Mouse (Mus musculus) spleen, embryonic (tissue): Measurements from ENCODE around the gene Gpr27.

ENCODE experiments used
- CTCF ChIA-PET: fragments of 350-600 bp; sonication (Branson Sonifier 250); formaldehyde crosslinking; loops from one replicate; lab custom pipeline; 2022; lab: Charles Lee

Gpr27 gene

DNA sequence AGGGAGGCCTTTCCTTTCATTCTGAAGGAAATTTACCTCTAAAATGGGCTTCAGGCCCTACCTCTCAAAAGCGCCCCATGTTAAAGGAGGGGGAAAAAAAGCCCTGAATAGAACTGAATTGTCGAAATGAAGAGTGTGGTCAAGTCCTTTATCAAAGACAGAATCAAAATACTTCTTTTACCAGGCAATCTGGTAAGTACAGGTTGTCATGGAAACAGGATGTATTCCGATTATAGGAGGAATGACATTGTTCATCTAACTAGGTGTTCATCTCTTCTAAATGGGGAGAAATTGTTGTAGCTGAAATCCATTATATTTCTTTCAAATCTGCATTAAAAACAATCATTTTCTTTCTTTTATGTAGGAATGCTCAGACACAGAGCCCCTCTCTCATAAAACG lies 18.0 kb upstream of the Gpr27 start:
- CTCF ChIA-PET, result no interaction called here

DNA sequence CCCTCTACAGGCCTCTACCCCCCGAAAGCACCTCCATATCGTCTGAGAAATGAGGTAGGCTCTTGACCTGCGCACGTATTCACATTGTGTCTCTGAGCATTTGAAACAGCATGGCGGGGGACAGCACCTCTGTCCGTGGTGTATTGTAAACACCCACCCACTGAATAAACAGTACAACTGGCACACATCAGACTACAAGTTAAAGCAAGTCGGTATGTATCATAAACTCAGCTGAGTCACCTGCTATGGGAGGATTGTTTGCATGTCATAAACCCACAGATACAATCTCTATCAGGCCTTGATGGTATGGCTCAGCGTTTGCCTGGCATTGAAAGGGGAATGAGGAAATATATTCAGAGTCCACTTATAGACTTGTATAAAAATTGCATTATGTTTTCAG lies 15.2 kb upstream of the Gpr27 start:
- CTCF ChIA-PET, result no interaction called here

DNA sequence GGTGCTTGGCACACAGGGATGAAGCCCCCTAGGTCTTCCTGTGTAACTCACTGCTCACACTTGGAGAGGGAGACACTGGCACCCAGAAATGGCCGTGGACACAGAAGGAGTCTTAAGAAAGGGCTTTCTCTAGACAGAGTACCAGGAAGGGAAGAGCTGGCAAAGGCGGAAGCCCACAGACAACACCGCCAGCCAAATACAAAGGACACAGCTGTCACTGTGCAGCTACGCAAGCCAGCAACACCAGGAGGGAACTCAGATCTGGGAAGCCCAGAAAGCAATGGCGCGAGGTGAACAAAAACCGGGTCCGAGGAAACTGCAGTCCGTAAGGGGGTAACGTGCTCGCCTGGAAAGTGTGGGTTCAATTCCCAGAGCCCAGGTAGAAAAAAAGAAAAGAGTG lies 14.4 kb upstream of the Gpr27 start:
- CTCF ChIA-PET, result no interaction called here

DNA sequence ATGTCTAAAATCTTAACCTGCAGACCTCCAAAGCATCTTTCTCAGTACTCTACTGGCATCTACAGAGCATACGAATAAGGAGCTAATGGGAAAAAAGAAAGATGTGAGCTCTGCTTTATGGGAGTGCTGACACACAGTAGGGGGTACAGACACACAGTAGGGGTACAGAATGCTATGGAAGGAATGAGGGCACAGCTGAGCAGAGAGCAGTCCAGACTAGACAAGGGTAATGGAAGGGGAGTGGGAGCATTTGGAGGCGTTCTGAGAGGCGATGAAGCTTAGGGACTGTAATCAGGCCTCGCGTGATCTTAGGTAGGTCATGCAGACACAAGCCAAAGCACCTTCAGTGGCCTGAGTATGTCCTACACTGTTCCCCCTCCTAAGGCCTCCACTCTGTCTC lies 8.5 kb upstream of the Gpr27 start:
- CTCF ChIA-PET, result interaction anchor here (0.5 to 1.3 kb wide), 3 partner anchors 16 to 648 kb away, joined by 4 to 5 read pairs (median 4); no protein-coding TSS in a partner anchor

DNA sequence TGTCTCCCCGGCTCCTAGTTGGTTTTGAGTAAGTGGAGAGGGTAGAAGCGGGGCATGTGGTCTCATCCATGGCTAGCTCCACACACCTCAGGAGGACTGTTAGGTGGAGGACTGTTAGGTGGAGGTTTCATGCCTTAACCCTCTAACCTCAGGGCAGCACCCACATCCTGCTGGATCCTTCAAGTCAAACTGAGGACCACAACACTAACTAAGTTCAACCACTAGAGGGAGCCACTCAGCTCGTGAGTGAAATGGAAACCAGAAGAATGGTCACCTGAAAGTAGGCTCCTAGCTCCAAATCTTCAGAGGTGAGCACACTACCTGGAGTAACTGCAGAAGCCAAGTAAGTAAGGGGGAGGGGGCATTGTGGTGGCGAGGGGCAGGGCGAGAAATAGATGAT lies 7.6 kb upstream of the Gpr27 start:
- CTCF ChIA-PET, result interaction anchor here (0.5 to 1.3 kb wide), 2 partner anchors 17 to 1019 kb away, joined by 4 to 6 read pairs; no protein-coding TSS in a partner anchor

DNA sequence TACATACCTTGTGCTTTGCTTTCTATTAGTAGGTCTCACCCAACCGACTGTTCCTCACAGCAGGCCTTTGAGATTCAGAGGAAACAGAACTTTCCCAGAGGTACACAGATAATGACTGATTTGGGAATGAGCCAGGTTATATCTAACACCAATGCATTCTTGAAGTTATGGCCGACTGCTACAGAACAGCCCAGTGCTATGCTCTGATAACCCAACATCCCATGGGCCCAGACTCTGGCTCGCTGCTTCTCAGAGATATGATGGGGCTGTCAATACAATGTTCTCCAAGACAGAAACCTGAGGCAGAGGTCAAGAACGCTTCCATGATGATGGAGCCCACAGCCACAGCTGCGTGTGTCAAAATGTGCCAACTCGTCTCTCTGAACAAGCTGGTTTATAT lies 4.0 kb upstream of the Gpr27 start:
- CTCF ChIA-PET, result no interaction called here

DNA sequence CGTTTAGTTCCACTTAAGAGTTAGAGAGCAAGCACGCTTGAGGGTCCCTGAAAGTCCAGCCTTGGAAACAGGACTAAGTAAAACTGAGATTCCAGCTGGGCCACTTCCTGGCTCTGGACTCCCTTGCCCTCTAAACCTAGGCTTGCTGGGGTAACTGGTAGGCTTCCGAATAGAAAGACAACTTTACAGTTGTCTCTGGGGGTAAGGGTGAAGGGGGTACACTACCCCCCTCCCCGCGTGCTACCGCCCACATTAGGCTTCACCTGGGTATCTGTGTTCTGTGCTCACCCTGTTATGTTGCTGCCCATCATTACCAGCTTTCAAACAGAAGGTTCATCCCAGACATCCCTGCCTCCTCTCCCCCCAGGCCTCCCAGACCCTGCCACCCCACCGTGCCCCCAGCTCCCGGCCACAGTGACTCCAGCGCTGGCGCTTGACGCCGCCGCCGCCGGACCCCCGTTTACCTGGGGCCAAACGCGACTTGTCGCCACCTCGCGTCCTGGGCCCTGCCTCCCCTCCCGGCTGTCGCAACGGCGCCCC lies 743 bp upstream of the Gpr27 start:
- CTCF ChIA-PET, result no interaction called here

DNA sequence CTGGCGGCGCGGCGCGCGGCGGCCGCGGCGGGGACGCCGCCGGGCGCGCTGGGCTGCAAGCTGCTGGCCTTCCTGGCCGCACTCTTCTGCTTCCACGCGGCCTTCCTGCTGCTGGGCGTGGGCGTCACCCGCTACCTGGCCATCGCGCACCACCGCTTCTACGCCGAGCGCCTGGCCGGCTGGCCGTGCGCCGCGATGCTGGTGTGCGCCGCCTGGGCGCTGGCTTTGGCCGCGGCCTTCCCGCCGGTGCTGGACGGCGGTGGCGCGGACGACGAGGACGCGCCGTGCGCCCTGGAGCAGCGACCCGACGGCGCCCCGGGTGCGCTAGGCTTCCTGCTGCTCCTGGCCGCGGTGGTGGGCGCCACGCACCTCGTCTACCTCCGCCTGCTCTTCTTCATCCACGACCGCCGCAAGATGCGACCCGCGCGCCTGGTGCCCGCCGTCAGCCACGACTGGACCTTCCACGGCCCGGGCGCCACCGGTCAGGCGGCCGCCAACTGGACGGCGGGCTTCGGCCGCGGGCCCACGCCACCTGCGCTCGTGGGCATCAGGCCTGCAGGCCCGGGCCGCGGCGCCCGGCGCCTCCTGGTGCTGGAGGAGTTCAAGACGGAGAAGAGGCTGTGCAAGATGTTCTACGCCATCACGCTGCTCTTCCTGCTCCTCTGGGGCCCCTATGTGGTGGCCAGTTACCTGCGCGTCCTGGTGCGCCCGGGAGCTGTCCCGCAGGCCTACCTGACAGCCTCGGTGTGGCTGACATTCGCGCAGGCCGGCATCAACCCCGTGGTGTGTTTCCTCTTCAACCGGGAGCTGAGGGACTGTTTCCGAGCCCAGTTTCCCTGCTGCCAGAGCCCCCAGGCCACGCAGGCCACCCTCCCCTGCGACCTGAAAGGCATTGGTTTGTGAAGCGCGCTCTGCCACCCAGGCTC lies 700 bp downstream of the Gpr27 start:
- CTCF ChIA-PET, result no interaction called here

DNA sequence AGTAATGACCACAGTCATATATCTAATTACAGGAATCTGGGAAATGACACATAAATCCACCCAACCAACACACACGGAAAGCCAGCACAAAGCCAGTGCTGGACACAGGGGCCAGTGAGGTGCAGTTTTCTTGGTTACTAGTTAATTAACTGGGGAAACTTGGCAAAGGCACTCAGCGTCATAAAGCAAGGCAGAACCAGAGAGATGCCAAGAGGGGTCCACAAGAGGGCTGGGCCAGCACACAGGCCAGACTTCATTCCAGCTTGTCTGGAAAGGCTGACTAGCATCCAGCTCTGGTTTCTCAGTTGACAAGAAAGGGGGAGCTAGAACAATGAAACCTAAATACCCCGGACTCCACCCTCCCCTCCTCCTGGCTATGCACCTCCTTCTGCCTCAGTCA lies 8.0 kb downstream of the Gpr27 start:
- CTCF ChIA-PET, result no interaction called here

DNA sequence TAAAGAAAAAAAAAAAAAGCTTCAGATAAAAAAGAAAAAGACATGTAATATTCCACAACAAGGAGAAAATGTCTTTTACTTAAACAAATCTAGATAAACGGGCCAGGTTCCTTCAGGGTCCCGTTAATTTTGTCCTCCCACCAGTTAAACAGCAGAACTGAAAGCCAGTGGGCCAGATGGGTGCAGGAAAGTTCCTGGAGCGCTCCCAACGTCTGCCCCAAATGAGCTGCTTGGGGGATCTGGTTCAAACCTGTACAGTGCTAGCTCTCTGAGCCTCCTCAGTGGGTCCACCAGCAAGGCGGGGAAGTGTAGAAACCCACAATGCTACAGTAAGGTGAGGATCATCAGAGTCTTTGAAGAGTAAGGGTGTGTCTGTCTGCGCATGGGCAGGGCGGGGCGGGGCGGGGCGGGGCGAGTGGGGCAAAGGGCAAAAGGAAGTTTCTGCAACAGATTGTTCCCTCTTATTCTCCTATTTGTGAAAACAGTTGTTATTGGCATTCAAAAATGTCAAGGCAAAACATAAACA lies 19.2 kb downstream of the Gpr27 start:
- CTCF ChIA-PET, result no interaction called here

DNA sequence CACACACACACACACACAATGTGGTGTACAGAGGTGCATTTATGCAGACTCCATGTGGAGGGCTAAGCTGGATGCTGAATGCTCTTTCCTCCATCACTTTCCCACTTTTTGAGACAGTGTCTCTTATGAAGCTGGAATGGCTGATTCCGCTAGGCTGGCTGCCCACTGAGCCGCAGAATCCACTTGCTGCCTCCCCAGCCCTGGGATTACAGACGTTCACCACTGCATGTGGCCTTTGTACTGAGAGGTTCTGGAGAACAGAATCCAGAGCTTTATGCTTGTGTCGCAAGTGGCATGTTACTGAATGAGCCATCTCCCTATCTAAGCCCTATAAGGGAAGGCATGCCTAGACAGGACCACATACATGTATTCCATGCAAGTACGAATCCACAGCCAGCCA lies 20.8 kb downstream of the Gpr27 start:
- CTCF ChIA-PET, result no interaction called here

DNA sequence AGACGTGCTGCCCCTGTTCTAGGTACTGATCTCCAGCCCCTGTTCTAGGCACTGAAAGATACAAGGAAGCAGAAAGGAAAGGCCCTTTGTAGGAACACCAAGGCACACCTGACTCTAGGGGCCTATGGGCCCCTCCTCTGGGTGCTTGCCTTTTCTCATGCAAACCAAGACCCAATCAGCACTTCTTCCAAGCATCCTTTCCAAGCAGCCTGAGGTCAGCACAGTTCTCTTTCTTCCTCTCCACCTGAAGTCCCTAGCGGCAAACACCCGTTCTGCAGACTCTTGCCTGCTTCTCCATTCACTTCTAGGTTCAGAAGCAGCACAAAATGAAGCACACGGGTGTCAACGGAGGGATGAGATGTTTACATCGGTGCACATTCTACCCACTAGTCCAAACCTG lies 22.7 kb downstream of the Gpr27 start:
- CTCF ChIA-PET, result no interaction called here

DNA sequence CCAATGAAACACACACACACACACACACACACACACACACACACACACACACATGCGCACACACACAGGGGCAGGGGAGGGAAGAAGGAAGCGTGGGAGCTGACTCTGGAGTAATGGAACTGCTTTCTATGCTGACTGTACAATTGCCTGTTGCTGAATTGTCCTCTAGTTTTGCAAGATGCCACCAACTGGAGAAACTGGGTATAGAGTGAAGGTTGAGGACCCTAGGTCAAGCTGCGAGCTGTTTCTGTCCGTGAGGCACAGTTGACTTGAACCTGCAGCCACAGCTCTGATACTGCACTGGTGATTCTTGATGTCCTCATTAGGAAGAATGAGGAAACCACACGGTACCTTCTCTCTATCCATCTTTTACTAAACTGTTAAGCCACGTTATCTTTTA lies 23.4 kb downstream of the Gpr27 start:
- CTCF ChIA-PET, result no interaction called here

DNA sequence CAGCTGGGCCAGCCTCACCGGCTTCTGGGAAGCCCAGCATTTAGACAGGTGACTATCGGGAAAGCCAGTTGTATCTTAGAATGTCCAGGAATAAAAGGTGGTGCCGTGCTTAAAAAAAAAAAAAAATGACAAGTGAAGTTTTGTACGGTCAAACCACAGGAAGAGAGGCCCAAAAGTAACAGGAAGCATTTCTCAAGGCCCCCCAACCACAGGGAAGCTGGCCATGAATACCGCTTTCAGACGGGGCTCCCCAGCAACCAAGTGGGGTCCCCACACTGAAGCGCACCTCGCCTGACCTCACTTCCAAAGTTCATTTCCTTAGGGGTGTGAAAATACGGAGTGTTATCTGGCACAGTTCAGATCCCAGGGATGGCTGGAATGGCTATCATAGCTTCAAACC lies 28.6 kb downstream of the Gpr27 start:
- CTCF ChIA-PET, result interaction anchor here (0.6 kb wide), 1 partner anchor 967 kb away, joined by 5 read pairs; no protein-coding TSS in a partner anchor

DNA sequence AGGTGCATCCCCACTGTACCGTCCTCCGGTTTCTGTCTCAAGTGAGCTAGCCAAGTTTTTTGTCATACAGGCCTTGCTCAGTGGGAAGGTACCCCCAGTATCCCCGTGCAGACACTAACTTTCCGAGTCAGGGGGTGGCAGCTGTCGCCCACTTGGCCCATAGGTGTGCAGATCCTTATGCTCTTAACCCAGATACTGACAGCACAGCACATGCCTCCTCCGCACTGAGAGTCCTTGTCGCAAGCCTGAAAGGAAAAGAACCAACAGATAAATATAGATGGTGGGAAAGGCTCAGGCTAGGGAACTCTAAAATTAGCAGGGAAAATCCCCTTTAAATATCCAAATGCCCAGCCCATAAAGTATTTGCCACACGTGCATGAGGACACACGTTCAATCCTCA lies 29.9 kb downstream of the Gpr27 start:
- CTCF ChIA-PET, result no interaction called here

DNA sequence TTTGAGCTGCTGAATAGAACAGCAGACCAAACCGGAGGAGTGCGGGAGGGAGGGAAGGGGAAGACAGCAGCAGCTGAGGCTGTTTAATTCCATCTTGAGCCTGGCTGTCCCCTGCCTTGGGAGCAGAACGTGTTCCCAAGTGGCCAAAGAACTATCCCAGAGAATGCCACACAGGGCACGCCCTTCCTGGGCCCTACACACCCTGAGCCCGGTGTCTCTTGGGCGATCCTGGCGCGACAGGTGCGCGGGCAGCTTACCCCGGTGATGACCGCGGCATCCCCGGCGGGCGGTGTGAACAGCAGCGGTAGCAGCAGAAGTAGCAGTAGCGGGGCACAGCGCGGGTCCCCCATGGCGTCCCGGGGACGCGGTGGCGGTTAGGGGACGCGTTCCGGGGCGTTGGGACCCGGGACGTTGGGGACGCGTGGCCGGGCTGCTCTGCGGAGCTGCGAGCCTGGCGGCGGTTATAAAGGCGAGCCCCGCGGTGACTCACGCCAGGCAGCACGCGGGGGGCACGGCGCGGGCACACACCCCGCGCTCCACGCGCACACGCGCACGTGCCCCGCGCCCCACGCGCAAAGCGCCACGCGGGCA lies 33.6 kb downstream of the Gpr27 start, which contains the start of gene Prok2:
Prok2 (minus strand) TSS at position 422 of the 591 bp plus-strand sequence.
- CTCF ChIA-PET, result no interaction called here

DNA sequence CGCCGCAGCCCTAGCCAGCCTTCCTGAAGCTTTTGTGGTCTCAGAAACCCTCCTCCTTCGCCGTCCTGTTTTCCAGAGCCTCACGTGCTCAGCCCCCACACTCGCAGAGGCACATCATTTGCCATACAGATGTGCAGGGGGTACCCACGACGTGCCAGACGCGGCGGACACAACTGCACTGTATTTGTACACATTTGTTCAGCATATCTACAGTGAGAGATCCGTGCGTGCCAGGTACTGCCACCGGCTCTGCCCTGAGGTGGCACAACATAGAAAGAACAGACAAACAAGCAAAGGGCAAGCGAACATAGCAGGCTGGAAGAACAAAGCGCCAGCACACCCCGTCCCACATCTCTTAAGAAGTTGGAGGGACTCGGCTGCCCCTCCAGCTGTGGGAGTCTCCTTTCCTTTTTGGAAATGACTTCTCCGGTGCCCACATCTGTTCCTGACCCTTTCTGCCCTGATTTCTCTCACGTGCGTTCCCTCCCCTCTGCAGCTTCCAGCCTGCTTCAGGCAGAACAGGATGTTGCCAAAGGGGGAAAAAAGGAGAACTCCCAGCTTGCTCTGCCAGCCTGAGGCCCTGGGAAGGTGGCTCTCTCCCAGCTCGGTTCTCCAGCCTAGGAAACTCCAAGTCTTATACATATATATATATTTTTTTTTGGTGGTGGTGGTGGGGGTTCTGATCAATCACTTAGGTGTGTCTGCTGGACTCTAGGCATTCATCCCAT lies 34.3 kb downstream of the Gpr27 start:
- CTCF ChIA-PET, result no interaction called here

DNA sequence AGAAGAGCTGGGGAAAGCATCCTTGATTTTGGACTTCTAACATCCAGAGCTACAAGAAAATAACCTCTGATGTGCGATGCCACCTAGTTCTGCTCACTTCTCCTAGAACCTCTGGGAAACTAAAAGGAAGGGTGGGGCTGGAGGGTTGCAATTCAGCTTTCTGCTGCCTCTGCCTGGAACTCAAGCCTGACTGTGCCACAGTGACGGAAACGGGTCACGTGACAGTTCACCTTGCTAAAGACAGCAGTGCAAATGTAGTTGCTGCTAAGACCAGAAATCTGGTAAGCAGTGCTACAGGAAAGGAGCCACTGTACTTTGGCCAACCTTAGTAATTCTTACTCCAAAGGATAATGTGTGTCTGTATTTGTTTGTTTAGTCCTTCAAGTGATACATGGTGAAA lies 37.4 kb downstream of the Gpr27 start:
- CTCF ChIA-PET, result no interaction called here

DNA sequence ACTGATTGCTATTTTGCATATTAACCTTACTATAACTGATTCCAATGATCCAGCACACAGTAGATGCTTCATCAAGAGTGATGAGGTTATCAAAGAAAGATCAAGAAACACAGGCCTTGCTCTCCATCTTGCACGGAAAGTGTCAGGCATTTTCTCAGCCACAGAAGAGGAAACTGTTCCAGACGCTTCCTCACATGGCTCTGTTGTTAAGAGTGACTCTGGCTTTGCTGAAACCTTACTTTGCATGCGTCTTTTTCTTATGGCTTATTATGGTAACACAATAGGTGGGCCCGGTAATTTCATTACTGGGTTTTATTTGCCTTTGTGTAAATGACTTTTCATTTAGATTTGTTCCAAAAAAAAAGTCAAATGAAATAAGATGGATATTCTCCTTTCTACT lies 39.4 kb downstream of the Gpr27 start:
- CTCF ChIA-PET, result no interaction called here

DNA sequence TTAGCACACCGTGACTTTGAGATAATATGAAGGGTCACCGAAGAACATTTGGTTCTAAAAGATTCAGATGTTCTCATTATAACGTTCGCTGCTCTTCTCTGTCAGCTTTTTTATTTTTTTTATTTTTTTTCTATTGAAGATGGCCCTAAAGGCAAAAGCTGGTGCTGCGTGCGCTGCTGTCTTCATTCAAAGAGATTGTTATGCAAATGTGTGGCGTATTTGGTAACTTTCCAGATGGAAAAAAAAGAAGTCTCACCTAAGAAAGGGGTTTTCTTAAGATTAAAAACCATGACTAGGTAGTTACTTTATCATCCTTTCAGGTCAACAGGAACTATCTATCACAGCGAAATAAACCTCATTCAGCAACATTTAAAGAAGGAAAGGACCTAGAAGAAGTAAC lies 40.2 kb downstream of the Gpr27 start:
- CTCF ChIA-PET, result no interaction called here

DNA sequence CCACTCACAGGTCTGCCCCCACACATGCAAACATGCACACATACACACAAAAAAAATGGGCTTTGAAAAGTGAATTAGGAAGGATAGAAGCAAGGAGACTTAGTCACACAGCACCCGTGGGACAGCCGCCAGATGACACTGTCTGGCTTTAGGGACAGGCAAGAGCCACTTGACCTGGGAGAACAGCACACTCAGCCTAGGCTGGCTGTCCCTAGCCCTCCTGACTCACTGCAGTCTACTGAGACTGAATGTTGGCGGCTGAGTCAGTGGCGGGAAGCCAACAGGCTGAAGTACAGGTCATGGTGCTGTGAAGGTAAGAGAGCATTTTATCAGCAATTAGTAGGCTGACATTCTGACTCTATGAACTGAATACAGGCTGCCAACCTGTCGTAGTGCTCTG lies 42.2 kb downstream of the Gpr27 start:
- CTCF ChIA-PET, result no interaction called here

DNA sequence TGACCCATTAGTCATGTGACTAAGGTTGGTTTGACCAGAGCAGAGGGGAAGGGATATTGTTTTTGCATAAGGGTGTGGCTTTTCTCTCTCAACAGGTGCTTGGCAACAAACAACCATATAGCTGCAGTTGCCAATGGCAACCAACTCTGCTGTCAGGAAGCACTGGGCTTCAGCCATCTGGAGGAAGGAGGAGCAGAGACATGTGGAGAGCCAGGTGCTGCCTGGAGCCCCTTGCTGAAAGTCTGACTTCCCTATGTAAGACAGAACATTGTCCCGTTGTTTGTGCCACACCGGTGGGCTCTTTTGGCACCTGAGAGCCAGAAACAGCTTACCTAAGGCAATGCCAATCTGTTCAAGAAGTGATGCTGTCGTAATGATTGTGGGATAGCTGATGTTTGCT lies 50.4 kb downstream of the Gpr27 start:
- CTCF ChIA-PET, result no interaction called here
